Mouse (Mus musculus): Measurements from ENCODE around the gene Rap1gds1. TPM values are rescaled to one million over a fixed set of nuclear protein-coding genes. Genes with fewer than 3 reads are reported as not detected.

The Rap1gds1 gene
- polyA plus RNA-seq, 1 experiment: 15.4 TPM

DNA sequence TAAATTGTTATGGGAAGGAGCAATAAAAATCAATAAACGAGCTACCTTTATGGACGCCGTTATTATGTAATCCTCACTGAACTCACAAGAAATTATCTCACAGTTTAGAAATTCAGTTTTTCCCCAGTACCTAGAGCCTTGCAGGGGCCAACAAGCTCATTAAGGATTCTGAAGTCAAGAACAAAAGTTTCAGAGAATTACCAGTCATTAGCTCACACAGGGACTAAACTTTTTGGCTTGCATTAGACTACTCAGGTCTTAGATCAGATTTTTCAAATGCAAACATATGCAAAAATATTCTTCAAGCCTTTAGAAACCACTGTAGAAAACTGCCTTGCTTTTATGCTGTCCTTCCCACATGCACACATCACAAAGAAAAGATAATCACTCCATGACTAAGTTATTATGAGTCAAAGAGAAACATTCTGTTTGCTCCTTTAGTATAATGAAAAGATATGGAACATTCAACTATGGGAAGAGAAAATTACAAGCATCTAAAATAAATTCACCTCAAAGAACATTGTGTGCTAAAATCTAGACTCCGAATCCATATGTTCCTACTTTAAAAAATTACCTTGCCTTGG is 44.3 kb downstream of the Rap1gds1 start:
- no peak overlapping the region for H3K27ac ChIP-seq (ENCODE audit: insufficient read depth, low read length)
- no peaks in the 10 kb centered on the region for H3K27me3 ChIP-seq (ENCODE audit: control insufficient read depth, insufficient read depth, low read length)
- no peaks in the 10 kb centered on the region for H3K4me1 ChIP-seq (ENCODE audit: control insufficient read depth, insufficient read depth, insufficient read length)
- 95% methylated on average over 4 of the region's 4 CpGs for WGBS
- TF ChIP-seq CTCF (IDR thresholded peaks at IDR 0.05; ENCODE audit: extremely low read depth, insufficient read depth, insufficient read length, insufficient replicate concordance) (no peak), POLR2A (IDR thresholded peaks at IDR 0.05; ENCODE audit: low read depth, low read length) (no peak)
- peaks cover 4% of the 10 kb centered on the region for H3K36me3 ChIP-seq (ENCODE audit: control insufficient read depth, insufficient read depth, low read length)
- DNase-seq (ENCODE audit: low read depth in 1 of 2, low spot score in 2 of 2): no peak
- H3K4me3 ChIP-seq (ENCODE audit: extremely low read depth, insufficient read depth, insufficient read length): no peak overlapping the region

DNA sequence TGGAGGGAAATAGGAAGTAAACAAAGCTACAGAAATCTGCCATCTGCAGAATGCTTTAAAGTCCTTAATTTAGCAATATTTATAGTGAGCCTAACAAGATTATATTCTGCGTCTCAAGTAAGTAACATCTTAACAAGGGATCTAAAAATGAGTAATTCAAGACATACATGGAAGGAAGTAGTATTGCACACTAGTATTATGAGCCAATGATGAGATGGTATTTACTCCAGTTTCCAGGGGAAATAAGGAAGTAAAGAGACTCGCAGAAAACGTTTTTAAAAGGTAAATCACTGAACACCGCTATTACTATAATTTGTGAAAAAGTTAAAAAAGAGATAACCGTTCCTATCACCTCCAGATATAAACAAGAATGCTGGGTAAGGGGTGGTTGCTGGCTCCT is 49.9 kb downstream of the Rap1gds1 start:
- 82% methylated on average over 5 of the region's 5 CpGs for WGBS
- no peak for DNase-seq (ENCODE audit: low read depth in 1 of 2, low spot score in 2 of 2)
- Histone ChIP-seq H3K4me1 (ENCODE audit: control insufficient read depth, insufficient read depth, insufficient read length) (no peaks in the 10 kb centered on the region; the same call in 1 of the 2 replicates), H3K4me3 (ENCODE audit: extremely low read depth, insufficient read depth, insufficient read length) (no peak overlapping the region), H3K36me3 (ENCODE audit: control insufficient read depth, insufficient read depth, low read length) (peaks cover 3% of the 10 kb centered on the region; the same call in 1 of the 2 replicates), H3K27ac (ENCODE audit: insufficient read depth, low read length) (no peak overlapping the region), H3K27me3 (ENCODE audit: control insufficient read depth, insufficient read depth, low read length) (no peaks in the 10 kb centered on the region)
- TF ChIP-seq CTCF (IDR thresholded peaks at IDR 0.05; ENCODE audit: extremely low read depth, insufficient read depth, insufficient read length, insufficient replicate concordance) (no peak), POLR2A (IDR thresholded peaks at IDR 0.05; ENCODE audit: low read depth, low read length) (no peak)

DNA sequence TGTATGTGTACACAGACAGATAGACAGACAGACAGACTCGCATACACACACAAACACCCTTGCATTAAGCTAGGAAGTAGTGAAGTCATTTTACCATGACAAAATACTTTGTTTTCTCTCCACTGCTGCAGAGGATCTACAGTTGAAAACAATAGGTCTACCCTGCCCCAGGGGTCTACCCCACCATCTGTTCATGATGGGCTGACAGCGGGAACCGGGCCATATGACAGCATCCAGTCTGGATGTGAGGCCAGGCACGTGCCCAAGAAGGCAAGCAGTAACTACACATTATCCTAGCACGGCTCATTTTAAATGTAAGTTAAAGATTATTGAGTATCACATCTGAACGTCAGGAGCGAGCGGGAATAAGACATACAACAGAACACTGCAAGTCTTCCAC is 51.4 kb downstream of the Rap1gds1 start:
- no peaks in the 10 kb centered on the region; the same call in 1 of the 2 replicates for H3K4me1 ChIP-seq (ENCODE audit: control insufficient read depth, insufficient read depth, insufficient read length)
- no peak for DNase-seq (ENCODE audit: low read depth in 1 of 2, low spot score in 2 of 2)
- no peak overlapping the region for H3K4me3 ChIP-seq (ENCODE audit: extremely low read depth, insufficient read depth, insufficient read length)
- WGBS: 93% methylated on average over 8 of the region's 8 CpGs
- H3K36me3 ChIP-seq (ENCODE audit: control insufficient read depth, insufficient read depth, low read length): peaks cover 6% of the 10 kb centered on the region; the same call in 1 of the 2 replicates
- no peaks in the 10 kb centered on the region for H3K27me3 ChIP-seq (ENCODE audit: control insufficient read depth, insufficient read depth, low read length)
- H3K27ac ChIP-seq (ENCODE audit: insufficient read depth, low read length): no peak overlapping the region
- TF ChIP-seq POLR2A (IDR thresholded peaks at IDR 0.05; ENCODE audit: low read depth, low read length) (no peak), CTCF (IDR thresholded peaks at IDR 0.05; ENCODE audit: extremely low read depth, insufficient read depth, insufficient read length, insufficient replicate concordance) (no peak)

DNA sequence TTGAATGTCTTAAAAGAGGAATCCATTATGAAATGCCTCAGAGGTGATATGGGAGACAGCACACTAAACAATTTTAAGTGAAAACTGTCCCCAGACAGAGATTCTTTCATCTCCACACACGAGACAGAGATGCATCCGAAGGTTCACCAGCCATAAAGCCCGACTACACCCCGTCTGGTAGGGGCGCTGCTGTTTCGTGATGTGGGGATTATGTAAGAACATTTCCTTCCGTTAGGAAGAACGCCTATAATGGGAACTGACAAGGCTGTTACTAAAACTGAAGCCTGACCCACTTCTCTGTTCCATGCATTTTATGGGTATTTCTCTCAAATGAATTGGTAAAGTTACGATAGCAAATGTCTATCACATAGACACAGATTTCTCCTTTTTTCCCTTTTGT is 62.6 kb downstream of the Rap1gds1 start:
- Histone ChIP-seq H3K36me3 (ENCODE audit: control insufficient read depth, insufficient read depth, low read length) (peaks cover 8% of the 10 kb centered on the region; the same call in 1 of the 2 replicates), H3K27me3 (ENCODE audit: control insufficient read depth, insufficient read depth, low read length) (no peaks in the 10 kb centered on the region), H3K4me1 (ENCODE audit: control insufficient read depth, insufficient read depth, insufficient read length) (no peaks in the 10 kb centered on the region; the same call in 1 of the 2 replicates), H3K4me3 (ENCODE audit: extremely low read depth, insufficient read depth, insufficient read length) (no peak overlapping the region), H3K27ac (ENCODE audit: insufficient read depth, low read length) (no peak overlapping the region)
- no peak for DNase-seq (ENCODE audit: low read depth in 1 of 2, low spot score in 2 of 2)
- WGBS: 49% methylated on average over 9 of the region's 9 CpGs
- no peak for TF ChIP-seq CTCF (IDR thresholded peaks at IDR 0.05; ENCODE audit: extremely low read depth, insufficient read depth, insufficient read length, insufficient replicate concordance)
- no peak for TF ChIP-seq POLR2A (IDR thresholded peaks at IDR 0.05; ENCODE audit: low read depth, low read length)

DNA sequence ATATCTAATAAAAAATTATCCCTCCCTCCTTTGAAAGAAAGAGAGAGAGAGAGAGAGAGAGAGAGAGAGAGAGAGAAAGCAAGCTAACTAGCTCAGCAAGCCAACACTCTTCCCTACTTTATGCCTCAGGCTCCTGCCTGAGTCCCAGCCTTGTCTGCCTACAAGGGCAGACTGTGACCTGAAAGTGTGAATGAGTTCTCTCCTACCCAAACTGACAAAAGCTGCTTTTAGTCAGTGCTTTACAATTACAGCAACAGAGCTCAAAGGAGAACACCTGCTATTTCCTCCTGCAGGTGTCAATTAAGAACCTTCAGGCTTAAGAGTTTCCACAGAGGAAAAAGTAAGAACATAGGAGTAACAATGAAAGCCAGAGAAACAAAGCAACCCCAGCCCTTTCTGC is 69.3 kb downstream of the Rap1gds1 start:
- no peak overlapping the region for H3K27ac ChIP-seq (ENCODE audit: insufficient read depth, low read length)
- no peaks in the 10 kb centered on the region; the same call in 1 of the 2 replicates for H3K4me1 ChIP-seq (ENCODE audit: control insufficient read depth, insufficient read depth, insufficient read length)
- H3K27me3 ChIP-seq (ENCODE audit: control insufficient read depth, insufficient read depth, low read length): no peaks in the 10 kb centered on the region
- H3K36me3 ChIP-seq (ENCODE audit: control insufficient read depth, insufficient read depth, low read length): 0 out of 2 replicates have a peak, but pooled peaks cover 2% of the 10 kb centered on the region
- TF ChIP-seq POLR2A (IDR thresholded peaks at IDR 0.05; ENCODE audit: low read depth, low read length) (no peak), CTCF (IDR thresholded peaks at IDR 0.05; ENCODE audit: extremely low read depth, insufficient read depth, insufficient read length, insufficient replicate concordance) (no peak)
- DNase-seq (ENCODE audit: low read depth in 1 of 2, low spot score in 2 of 2): no peak
- H3K4me3 ChIP-seq (ENCODE audit: extremely low read depth, insufficient read depth, insufficient read length): no peak overlapping the region

DNA sequence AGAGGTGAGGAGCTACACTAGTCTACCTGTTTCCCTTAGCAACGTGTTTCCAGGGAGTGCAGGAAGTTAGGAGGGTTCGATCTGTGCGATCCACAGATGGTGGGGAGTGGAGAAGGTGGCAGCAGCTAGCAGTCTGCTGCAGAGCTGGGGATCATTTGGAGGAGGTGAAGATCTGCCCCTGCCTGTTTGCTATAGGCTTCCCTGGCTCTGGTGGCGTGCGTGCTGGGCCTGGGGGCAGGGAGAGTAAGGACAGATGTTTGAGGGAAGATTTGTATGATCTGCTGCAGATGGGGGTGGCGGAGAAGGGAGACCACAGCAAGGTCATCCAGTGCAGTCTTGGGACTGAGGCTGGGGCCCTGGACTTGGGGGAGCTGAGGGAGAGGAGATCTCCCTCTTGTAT is 72.2 kb downstream of the Rap1gds1 start:
- 93% methylated on average over 6 of the region's 6 CpGs for WGBS
- 0 out of 2 replicates have a peak, but pooled peaks cover 2% of the 10 kb centered on the region for H3K36me3 ChIP-seq (ENCODE audit: control insufficient read depth, insufficient read depth, low read length)
- no peaks in the 10 kb centered on the region for H3K4me1 ChIP-seq (ENCODE audit: control insufficient read depth, insufficient read depth, insufficient read length)
- TF ChIP-seq CTCF (IDR thresholded peaks at IDR 0.05; ENCODE audit: extremely low read depth, insufficient read depth, insufficient read length, insufficient replicate concordance) (no peak), POLR2A (IDR thresholded peaks at IDR 0.05; ENCODE audit: low read depth, low read length) (no peak)
- H3K27ac ChIP-seq (ENCODE audit: insufficient read depth, low read length): no peak overlapping the region
- H3K27me3 ChIP-seq (ENCODE audit: control insufficient read depth, insufficient read depth, low read length): no peaks in the 10 kb centered on the region
- no peak overlapping the region for H3K4me3 ChIP-seq (ENCODE audit: extremely low read depth, insufficient read depth, insufficient read length)
- no peak for DNase-seq (ENCODE audit: low read depth in 1 of 2, low spot score in 2 of 2)
